Mouse (Mus musculus): ENCODE measurements around the gene Sugt1. TPM values are rescaled to one million over a fixed set of nuclear protein-coding genes. Genes with fewer than 3 reads are reported as not detected.

Sugt1 gene
- polyA plus RNA-seq, 1 experiment from 2014 or later: 118 TPM

GRCm38 (mm10) chr14:79591611-79592010, 4.1 kb downstream of the Sugt1 start:
- Histone ChIP-seq H3K9me3 (replicated peaks; ENCODE audit: control insufficient read depth, low read length) (no peaks in the 10 kb centered on the region), H3K36me3 (ENCODE audit: control insufficient read depth, insufficient read depth, low read length) (peaks cover 9% of the 10 kb centered on the region; the same call in 1 of the 2 replicates), H3K27me3 (ENCODE audit: control insufficient read depth, insufficient read depth, low read length) (no peaks in the 10 kb centered on the region), H3K4me1 (ENCODE audit: control insufficient read depth, insufficient read depth, low read length) (peaks cover 7% of the 10 kb centered on the region; the same call in 1 of the 2 replicates), H3K27ac (ENCODE audit: low read depth, low read length) (no peak overlapping the region), H3K4me3 (ENCODE audit: low read depth, low read length) (no peak overlapping the region), H3K9ac (ENCODE audit: low read depth, low read length) (no peak overlapping the region), H3K4me2 (no peak overlapping the region)
- ATAC-seq (replicated peaks; ENCODE audit: insufficient number of reproducible peaks, low FRiP score, low TSS enrichment): no peak
- 81% methylated on average over 2 of the region's 2 CpGs for WGBS (ENCODE audit: insufficient replicate concordance)

GRCm38 (mm10) chr14:79594069-79594468, 6.6 kb downstream of the Sugt1 start:
- WGBS (ENCODE audit: insufficient replicate concordance): 91% methylated on average over 5 of the region's 5 CpGs
- Histone ChIP-seq H3K9me3 (replicated peaks; ENCODE audit: control insufficient read depth, low read length) (no peaks in the 10 kb centered on the region), H3K36me3 (ENCODE audit: control insufficient read depth, insufficient read depth, low read length) (peaks cover 11% of the 10 kb centered on the region; the same call in 1 of the 2 replicates)

GRCm38 (mm10) chr14:79596602-79597001, 9.1 kb downstream of the Sugt1 start:
- no peaks in the 10 kb centered on the region for H3K9me3 ChIP-seq (replicated peaks; ENCODE audit: control insufficient read depth, low read length)
- ATAC-seq (replicated peaks; ENCODE audit: insufficient number of reproducible peaks, low FRiP score, low TSS enrichment): no peak
- WGBS (ENCODE audit: insufficient replicate concordance): 78% methylated on average over 4 of the region's 4 CpGs
- no peaks in the 10 kb centered on the region for H3K4me1 ChIP-seq (ENCODE audit: control insufficient read depth, insufficient read depth, low read length)
- H3K4me2 ChIP-seq: no peak overlapping the region
- H3K9ac ChIP-seq (ENCODE audit: low read depth, low read length): no peak overlapping the region
- H3K27me3 ChIP-seq (ENCODE audit: control insufficient read depth, insufficient read depth, low read length): no peaks in the 10 kb centered on the region
- H3K27ac ChIP-seq (ENCODE audit: low read depth, low read length): no peak overlapping the region
- no peak overlapping the region for H3K4me3 ChIP-seq (ENCODE audit: low read depth, low read length)
- H3K36me3 ChIP-seq (ENCODE audit: control insufficient read depth, insufficient read depth, low read length): peaks cover 17% of the 10 kb centered on the region; the same call in 1 of the 2 replicates

More at GRCm38 (mm10) chr14:79594069-79594468, 6.6 kb downstream of the Sugt1 start:
- Histone ChIP-seq H3K4me2 (no peak overlapping the region), H3K27me3 (ENCODE audit: control insufficient read depth, insufficient read depth, low read length) (no peaks in the 10 kb centered on the region), H3K9ac (ENCODE audit: low read depth, low read length) (no peak overlapping the region), H3K4me1 (ENCODE audit: control insufficient read depth, insufficient read depth, low read length) (no peaks in the 10 kb centered on the region), H3K4me3 (ENCODE audit: low read depth, low read length) (no peak overlapping the region), H3K27ac (ENCODE audit: low read depth, low read length) (no peak overlapping the region)
- no peak for ATAC-seq (replicated peaks; ENCODE audit: insufficient number of reproducible peaks, low FRiP score, low TSS enrichment)

GRCm38 (mm10) chr14:79605881-79606280, 18.4 kb downstream of the Sugt1 start:
- Histone ChIP-seq H3K9me3 (replicated peaks; ENCODE audit: control insufficient read depth, low read length) (no peaks in the 10 kb centered on the region), H3K9ac (ENCODE audit: low read depth, low read length) (no peak overlapping the region), H3K4me1 (ENCODE audit: control insufficient read depth, insufficient read depth, low read length) (no peaks in the 10 kb centered on the region), H3K4me2 (no peak overlapping the region), H3K27me3 (ENCODE audit: control insufficient read depth, insufficient read depth, low read length) (no peaks in the 10 kb centered on the region), H3K36me3 (ENCODE audit: control insufficient read depth, insufficient read depth, low read length) (peaks cover 24% of the 10 kb centered on the region), H3K27ac (ENCODE audit: low read depth, low read length) (no peak overlapping the region), H3K4me3 (ENCODE audit: low read depth, low read length) (no peak overlapping the region)
- 89% methylated on average over 2 of the region's 2 CpGs for WGBS (ENCODE audit: insufficient replicate concordance)
- no peak for ATAC-seq (replicated peaks; ENCODE audit: insufficient number of reproducible peaks, low FRiP score, low TSS enrichment)

GRCm38 (mm10) chr14:79606392-79606791, 18.9 kb downstream of the Sugt1 start:
- no peak overlapping the region for H3K27ac ChIP-seq (ENCODE audit: low read depth, low read length)
- H3K4me3 ChIP-seq (ENCODE audit: low read depth, low read length): no peak overlapping the region
- no peak for ATAC-seq (replicated peaks; ENCODE audit: insufficient number of reproducible peaks, low FRiP score, low TSS enrichment)
- H3K4me2 ChIP-seq: no peak overlapping the region
- H3K9me3 ChIP-seq (replicated peaks; ENCODE audit: control insufficient read depth, low read length): no peaks in the 10 kb centered on the region
- no peaks in the 10 kb centered on the region for H3K27me3 ChIP-seq (ENCODE audit: control insufficient read depth, insufficient read depth, low read length)
- H3K4me1 ChIP-seq (ENCODE audit: control insufficient read depth, insufficient read depth, low read length): no peaks in the 10 kb centered on the region
- peaks cover 26% of the 10 kb centered on the region for H3K36me3 ChIP-seq (ENCODE audit: control insufficient read depth, insufficient read depth, low read length)
- WGBS (ENCODE audit: insufficient replicate concordance): 88% methylated on average over 6 of the region's 6 CpGs
- no peak overlapping the region for H3K9ac ChIP-seq (ENCODE audit: low read depth, low read length)

GRCm38 (mm10) chr14:79606867-79607266, 19.4 kb downstream of the Sugt1 start:
- H3K4me3 ChIP-seq (ENCODE audit: low read depth, low read length): no peak overlapping the region
- H3K4me2 ChIP-seq: no peak overlapping the region
- H3K36me3 ChIP-seq (ENCODE audit: control insufficient read depth, insufficient read depth, low read length): peaks cover 29% of the 10 kb centered on the region
- no peak overlapping the region for H3K9ac ChIP-seq (ENCODE audit: low read depth, low read length)
- no peak overlapping the region for H3K27ac ChIP-seq (ENCODE audit: low read depth, low read length)
- ATAC-seq (replicated peaks; ENCODE audit: insufficient number of reproducible peaks, low FRiP score, low TSS enrichment): no peak
- no peaks in the 10 kb centered on the region for H3K4me1 ChIP-seq (ENCODE audit: control insufficient read depth, insufficient read depth, low read length)
- no peaks in the 10 kb centered on the region for H3K9me3 ChIP-seq (replicated peaks; ENCODE audit: control insufficient read depth, low read length)
- 89% methylated on average over 3 of the region's 3 CpGs for WGBS (ENCODE audit: insufficient replicate concordance)
- no peaks in the 10 kb centered on the region for H3K27me3 ChIP-seq (ENCODE audit: control insufficient read depth, insufficient read depth, low read length)

GRCm38 (mm10) chr14:79607352-79607751, 19.9 kb downstream of the Sugt1 start:
- WGBS (ENCODE audit: insufficient replicate concordance): 92% methylated on average over 4 of the region's 4 CpGs
- H3K4me1 ChIP-seq (ENCODE audit: control insufficient read depth, insufficient read depth, low read length): no peaks in the 10 kb centered on the region
- H3K4me3 ChIP-seq (ENCODE audit: low read depth, low read length): no peak overlapping the region
- no peaks in the 10 kb centered on the region for H3K27me3 ChIP-seq (ENCODE audit: control insufficient read depth, insufficient read depth, low read length)
- H3K9ac ChIP-seq (ENCODE audit: low read depth, low read length): no peak overlapping the region
- no peaks in the 10 kb centered on the region for H3K9me3 ChIP-seq (replicated peaks; ENCODE audit: control insufficient read depth, low read length)
- H3K36me3 ChIP-seq (ENCODE audit: control insufficient read depth, insufficient read depth, low read length): peaks cover 29% of the 10 kb centered on the region
- no peak overlapping the region for H3K27ac ChIP-seq (ENCODE audit: low read depth, low read length)
- no peak for ATAC-seq (replicated peaks; ENCODE audit: insufficient number of reproducible peaks, low FRiP score, low TSS enrichment)
- H3K4me2 ChIP-seq: no peak overlapping the region

GRCm38 (mm10) chr14:79608286-79608685, 20.8 kb downstream of the Sugt1 start:
- H3K9me3 ChIP-seq (replicated peaks; ENCODE audit: control insufficient read depth, low read length): no peaks in the 10 kb centered on the region
- WGBS (ENCODE audit: insufficient replicate concordance): 95% methylated on average over 6 of the region's 6 CpGs
- ATAC-seq (replicated peaks; ENCODE audit: insufficient number of reproducible peaks, low FRiP score, low TSS enrichment): no peak

GRCm38 (mm10) chr14:79617121-79617828, 29.8 kb downstream of the Sugt1 start:
- Histone ChIP-seq H3K9me3 (replicated peaks; ENCODE audit: control insufficient read depth, low read length) (no peaks in the 10 kb centered on the region), H3K9ac (ENCODE audit: low read depth, low read length) (no peak overlapping the region), H3K27me3 (ENCODE audit: control insufficient read depth, insufficient read depth, low read length) (no peaks in the 10 kb centered on the region), H3K36me3 (ENCODE audit: control insufficient read depth, insufficient read depth, low read length) (peaks cover 20% of the 10 kb centered on the region), H3K4me1 (ENCODE audit: control insufficient read depth, insufficient read depth, low read length) (peaks cover 4% of the 10 kb centered on the region; the same call in 1 of the 2 replicates), H3K27ac (ENCODE audit: low read depth, low read length) (no peak overlapping the region), H3K4me3 (ENCODE audit: low read depth, low read length) (no peak overlapping the region), H3K4me2 (no peak overlapping the region)
- no peak for ATAC-seq (replicated peaks; ENCODE audit: insufficient number of reproducible peaks, low FRiP score, low TSS enrichment)
- 86% methylated on average over 8 of the region's 8 CpGs for WGBS (ENCODE audit: insufficient replicate concordance)

More at GRCm38 (mm10) chr14:79608286-79608685, 20.8 kb downstream of the Sugt1 start:
- H3K27me3 ChIP-seq (ENCODE audit: control insufficient read depth, insufficient read depth, low read length): no peaks in the 10 kb centered on the region
- H3K4me2 ChIP-seq: no peak overlapping the region
- no peak overlapping the region for H3K4me3 ChIP-seq (ENCODE audit: low read depth, low read length)
- H3K27ac ChIP-seq (ENCODE audit: low read depth, low read length): no peak overlapping the region
- H3K4me1 ChIP-seq (ENCODE audit: control insufficient read depth, insufficient read depth, low read length): no peaks in the 10 kb centered on the region
- H3K36me3 ChIP-seq (ENCODE audit: control insufficient read depth, insufficient read depth, low read length): peaks cover 26% of the 10 kb centered on the region
- H3K9ac ChIP-seq (ENCODE audit: low read depth, low read length): no peak overlapping the region

Data from heart, embryonic 11.5 days (tissue).